Mouse (Mus musculus) C2C12 (cell line): ENCODE measurements around the gene 2210011C24Rik.

Experiments
- CTCF ChIP-seq: IDR thresholded peaks from one replicate; pipeline ENCODE4 v1.5.1; 2011; ENCODE audit not compliant: control insufficient read depth, insufficient read depth, insufficient read length
- MAX ChIP-seq: IDR thresholded peaks from one replicate; pipeline ENCODE4 v1.6.1; 2011; ENCODE audit warnings: mild to moderate bottlenecking, control low read depth
- USF1 ChIP-seq: IDR thresholded peaks from one replicate; pipeline ENCODE4 v1.6.1; 2011; ENCODE audit warnings: low read depth, mild to moderate bottlenecking, control low read depth, moderate library complexity

DNA sequence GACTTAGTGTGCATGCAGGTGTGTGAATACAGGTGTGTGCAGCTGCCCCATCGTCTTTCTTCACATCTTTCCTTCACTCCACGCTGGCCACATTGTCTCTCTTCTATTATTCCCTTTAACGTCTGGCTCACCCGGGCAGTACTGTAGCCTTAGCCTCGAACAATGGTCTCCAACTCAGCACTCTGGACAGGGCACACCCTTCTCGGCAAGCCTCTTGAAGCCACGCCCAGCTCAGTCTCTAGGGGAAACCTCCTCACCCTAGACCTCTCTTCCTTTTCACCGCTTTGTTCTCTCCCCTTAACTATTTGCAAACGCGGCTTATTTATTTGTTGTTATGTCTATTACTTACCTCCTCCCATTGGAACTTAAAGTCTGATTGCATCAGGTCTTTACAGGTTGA lies 15.5 kb upstream of the 2210011C24Rik start:
- no peak for TF ChIP-seq USF1
- no peak for TF ChIP-seq MAX
- TF ChIP-seq CTCF = no peak
